Mouse (Mus musculus) cerebellum, adult 11-12 months (tissue): Measurements from ENCODE around the gene Btbd11.
A peak's percentile ranks its signal among the peaks of the same experiment; 100 is the strongest.

Source experiments
- DNase-seq: peaks from one replicate; pipeline ENCODE4 v3.0.0; 2022

The Btbd11 gene

GRCm38 (mm10) chr10:85533192-85533710 lies 146.6 kb downstream of the Btbd11 start:
- DNase-seq = no peak

- DNase-seq = no peak
Measured at GRCm38 (mm10) chr10:85538051-85538753, 151.6 kb downstream of the Btbd11 start.

GRCm38 (mm10) chr10:85539510-85540120 lies 153.0 kb downstream of the Btbd11 start:
- DNase-seq = no peak

GRCm38 (mm10) chr10:85540311-85541093 lies 153.9 kb downstream of the Btbd11 start:
- no peak for DNase-seq

- no peak for DNase-seq
Measured at GRCm38 (mm10) chr10:85541481-85541880, 154.9 kb downstream of the Btbd11 start.

- no peak for DNase-seq
Measured at GRCm38 (mm10) chr10:85541892-85542630, 155.4 kb downstream of the Btbd11 start.

GRCm38 (mm10) chr10:85543281-85543680 lies 156.7 kb downstream of the Btbd11 start:
- no peak for DNase-seq

- no peak for DNase-seq
Measured at GRCm38 (mm10) chr10:85544991-85545390, 158.4 kb downstream of the Btbd11 start.

- DNase-seq = no peak
Measured at GRCm38 (mm10) chr10:85555193-85555592, 168.6 kb downstream of the Btbd11 start.

GRCm38 (mm10) chr10:85561418-85561817 lies 174.8 kb downstream of the Btbd11 start:
- DNase-seq = no peak

- DNase-seq = no peak
Measured at GRCm38 (mm10) chr10:85571456-85571855, 184.8 kb downstream of the Btbd11 start.

- DNase-seq = no peak
Measured at GRCm38 (mm10) chr10:85572571-85572970, 186.0 kb downstream of the Btbd11 start.

- DNase-seq = no peak
Measured at GRCm38 (mm10) chr10:85577891-85578420, 191.3 kb downstream of the Btbd11 start.

- no peak for DNase-seq
Measured at GRCm38 (mm10) chr10:85578571-85579465, 192.2 kb downstream of the Btbd11 start.

- DNase-seq = no peak
Measured at GRCm38 (mm10) chr10:85587758-85588157, 201.1 kb downstream of the Btbd11 start.

GRCm38 (mm10) chr10:85590043-85590442 lies 203.4 kb downstream of the Btbd11 start:
- no peak for DNase-seq

- DNase-seq = no peak
Measured at GRCm38 (mm10) chr10:85591296-85591695, 204.7 kb downstream of the Btbd11 start.

GRCm38 (mm10) chr10:85591986-85592385 lies 205.4 kb downstream of the Btbd11 start:
- no peak for DNase-seq

- no peak for DNase-seq
Measured at GRCm38 (mm10) chr10:85596301-85596700, 209.7 kb downstream of the Btbd11 start.

GRCm38 (mm10) chr10:85598093-85598599 lies 211.5 kb downstream of the Btbd11 start:
- DNase-seq = peak; percentile 73
